Mouse (Mus musculus): Measurements from ENCODE around the gene Sos2.
A peak's percentile ranks its signal among the peaks of the same experiment; 100 is the strongest.

Sos2 gene

DNA sequence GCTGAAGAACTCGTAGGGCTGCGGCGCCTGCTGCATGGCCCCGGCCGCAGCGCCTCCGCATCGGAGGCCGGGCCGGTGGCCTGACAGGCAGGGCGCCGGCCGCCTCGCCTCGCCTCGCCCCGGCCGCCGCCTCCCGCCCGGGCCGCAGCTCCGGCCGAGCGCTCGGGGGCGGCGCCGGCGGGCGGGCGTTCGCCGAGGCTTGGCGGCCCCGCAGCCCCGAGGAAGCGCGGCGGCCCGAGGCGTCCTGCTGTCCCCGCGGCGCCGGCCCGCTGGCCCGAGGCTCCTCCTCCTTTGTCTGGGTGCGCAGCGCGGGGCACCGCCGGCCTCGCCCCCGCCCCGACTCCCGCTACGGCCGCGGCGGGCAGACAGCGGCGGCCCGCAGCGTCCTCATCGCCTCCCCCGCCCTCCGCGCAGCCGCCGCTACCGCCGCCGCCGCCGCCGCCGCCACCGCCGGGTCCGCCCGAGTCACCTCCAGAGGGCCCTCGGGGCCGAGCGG lies at the start of gene Sos2:
Sos2 (minus strand) TSS at position 287 of the 496 bp plus-strand sequence.
- peak in 1 of 2 experiments; percentile 54 for DNase-seq

DNA sequence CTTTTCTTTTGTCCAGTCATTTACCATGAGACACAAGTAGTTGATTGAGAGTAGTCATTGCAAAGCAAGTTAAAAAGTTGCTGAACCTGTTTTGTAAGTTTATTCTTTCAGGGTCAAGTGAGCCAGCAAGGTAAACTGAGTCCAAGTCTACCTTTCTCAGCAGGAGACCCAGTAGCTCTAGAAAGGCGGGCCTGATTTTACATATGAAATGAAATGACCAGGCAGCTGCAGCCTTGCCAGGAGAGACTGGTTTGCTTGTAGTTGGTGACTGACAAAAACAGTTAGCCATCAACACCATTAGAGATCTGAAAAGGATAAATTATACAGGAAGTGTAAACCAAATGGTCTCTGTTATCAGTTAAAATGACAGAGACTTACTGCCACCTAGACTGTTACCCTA lies 48.7 kb upstream of the Sos2 start:
- no peak for DNase-seq

DNA sequence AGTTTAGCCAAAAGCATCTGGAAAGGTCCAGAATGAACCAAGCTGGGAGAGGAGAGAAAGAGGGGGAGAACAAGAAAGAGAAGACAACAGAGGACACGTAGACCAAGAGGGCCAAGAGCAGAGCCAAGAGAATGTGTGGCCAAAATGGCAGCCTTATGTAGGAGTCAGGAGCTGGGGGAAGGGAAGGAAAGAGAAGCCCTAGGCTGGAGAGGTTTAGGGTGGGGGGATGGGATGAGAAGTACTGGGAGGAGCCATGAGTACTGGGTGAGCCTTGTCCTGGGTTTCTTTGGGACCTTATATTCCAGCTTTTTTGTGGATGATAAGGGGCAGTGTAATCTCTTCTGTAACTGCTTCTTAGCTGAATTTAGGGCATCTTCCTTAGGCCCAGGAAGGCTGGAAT lies 47.6 kb upstream of the Sos2 start:
- DNase-seq, result no peak

DNA sequence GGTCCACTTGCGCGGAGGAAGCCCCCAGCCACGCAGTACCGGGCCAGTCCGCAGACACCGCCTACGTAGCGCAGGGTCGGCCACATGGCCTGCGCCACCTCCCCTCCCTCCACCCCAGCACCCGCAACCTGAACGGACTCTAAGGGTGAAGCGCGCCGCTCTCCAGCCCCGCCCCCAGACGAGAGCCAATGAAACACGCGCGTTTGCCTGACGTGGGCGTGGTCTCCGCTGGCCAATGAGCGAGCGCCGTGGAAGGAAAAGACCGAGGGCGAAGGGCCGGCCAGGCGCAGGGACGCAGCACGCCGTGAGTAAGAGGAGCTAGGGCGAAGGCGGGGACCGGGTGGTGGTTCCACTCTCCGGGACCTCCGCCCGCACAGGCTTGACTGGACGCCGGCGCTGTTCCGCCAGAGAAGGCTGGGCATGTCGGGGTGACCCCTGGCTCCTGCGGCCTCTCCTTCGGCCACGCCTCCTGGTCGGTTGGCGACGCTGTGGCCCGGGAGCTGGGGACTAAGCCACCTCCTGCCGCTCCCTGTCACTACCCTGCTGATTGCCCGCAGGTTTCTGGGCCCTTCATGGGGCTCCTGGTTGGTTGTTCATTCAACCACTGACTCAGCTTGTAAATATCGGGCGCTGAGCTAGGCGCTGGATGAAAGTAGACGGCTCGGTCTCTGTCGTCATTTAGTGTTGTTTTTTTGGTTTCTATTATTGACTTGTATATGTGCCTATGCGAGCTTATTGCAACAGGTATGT lies 43.2 kb upstream of the Sos2 start, which contains the start of the genes L2hgdh and Atp5s:
L2hgdh (minus strand) TSS at position 163 of the 750 bp plus-strand sequence.
Atp5s (plus strand) TSS at position 240 of the 750 bp plus-strand sequence.
- DNase-seq, result peak; percentile 94

DNA sequence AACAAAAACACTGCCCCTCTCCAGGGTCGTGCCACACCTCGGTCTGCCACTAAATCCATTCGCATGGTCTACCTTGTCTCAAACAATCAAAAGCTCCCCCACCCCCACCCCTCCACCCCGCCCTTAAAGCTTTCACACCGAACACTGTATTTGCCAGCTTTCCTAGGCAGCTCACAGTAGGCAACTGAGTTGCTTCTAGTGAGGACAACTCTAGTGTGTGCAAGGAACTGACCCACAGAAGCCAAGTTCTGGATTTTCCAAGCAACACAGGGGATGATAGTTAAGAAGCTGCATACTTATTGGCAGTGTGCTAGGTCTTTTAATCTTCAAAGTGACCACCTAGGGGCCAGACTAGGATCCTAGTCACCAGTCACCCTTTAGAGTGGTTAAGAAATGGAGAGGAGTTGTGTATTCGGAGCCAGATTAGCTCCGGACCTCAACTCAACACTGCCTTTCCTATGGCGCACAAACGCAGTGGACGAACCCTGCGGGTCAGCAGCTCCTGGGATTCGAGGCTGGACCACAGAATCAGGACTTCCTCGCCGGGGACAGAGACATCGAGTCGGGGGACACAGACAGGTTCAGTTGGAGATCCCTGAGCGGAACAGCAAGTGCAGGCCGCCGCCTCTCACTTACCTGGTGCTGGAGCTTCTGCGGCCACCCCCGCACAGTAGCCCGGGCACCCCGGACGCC lies 42.5 kb upstream of the Sos2 start:
- DNase-seq, result no peak

DNA sequence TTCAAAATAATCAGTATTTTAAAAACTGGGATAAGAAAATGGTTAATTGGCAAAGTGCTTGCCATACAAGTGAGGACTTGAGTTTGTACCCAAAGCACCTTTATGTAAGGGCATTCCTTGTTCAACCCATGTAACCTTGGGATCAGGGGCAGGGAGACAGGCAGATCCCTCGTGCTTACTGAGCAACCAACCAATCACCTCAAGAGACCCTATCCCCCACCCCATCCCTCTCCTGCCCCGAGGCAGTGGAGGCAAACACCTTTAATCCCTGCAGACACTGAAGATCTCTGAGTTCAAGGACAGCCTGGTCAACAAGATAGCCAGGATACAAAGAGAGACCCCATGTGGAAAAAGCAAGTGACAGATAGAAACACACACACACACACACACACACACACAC lies 41.7 kb upstream of the Sos2 start:
- no peak for DNase-seq

DNA sequence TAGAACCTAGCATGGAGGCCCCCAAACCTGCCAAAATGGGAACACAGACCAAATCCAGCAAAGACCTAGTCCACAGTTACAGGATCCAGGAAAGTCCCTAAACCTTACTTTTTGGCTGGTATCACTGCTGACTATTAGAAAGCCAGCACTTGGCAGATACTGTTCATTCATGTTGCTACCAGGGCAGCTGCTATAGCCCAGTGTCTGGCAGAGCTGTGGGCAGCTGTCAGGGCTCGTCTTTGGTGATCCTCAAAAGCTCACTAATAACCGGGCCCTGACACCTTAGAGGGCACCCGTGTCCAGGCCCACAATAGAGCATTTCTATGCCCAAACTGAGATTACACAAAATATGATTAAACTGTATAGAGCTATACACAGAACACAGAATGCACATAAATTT lies 41.2 kb upstream of the Sos2 start:
- no peak for DNase-seq

DNA sequence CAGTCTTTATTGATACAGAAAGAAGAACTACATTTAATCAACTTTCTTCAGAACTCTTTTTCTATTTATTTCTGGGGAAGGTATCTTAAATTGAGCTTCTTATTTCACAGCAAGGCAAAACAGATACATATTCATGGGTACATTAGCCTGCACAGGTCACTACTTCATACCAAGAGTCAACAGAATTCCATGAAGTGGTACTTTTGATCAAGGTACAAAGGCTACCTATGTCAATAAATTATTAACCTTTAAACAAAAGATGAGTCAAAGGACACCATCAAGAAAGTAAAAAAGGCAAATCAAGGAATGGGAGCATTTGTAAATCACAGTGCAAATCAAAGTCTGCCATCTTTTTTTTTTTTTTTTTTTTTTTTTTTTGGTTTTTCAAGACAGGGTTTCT lies 32.0 kb upstream of the Sos2 start:
- no peak for DNase-seq

DNA sequence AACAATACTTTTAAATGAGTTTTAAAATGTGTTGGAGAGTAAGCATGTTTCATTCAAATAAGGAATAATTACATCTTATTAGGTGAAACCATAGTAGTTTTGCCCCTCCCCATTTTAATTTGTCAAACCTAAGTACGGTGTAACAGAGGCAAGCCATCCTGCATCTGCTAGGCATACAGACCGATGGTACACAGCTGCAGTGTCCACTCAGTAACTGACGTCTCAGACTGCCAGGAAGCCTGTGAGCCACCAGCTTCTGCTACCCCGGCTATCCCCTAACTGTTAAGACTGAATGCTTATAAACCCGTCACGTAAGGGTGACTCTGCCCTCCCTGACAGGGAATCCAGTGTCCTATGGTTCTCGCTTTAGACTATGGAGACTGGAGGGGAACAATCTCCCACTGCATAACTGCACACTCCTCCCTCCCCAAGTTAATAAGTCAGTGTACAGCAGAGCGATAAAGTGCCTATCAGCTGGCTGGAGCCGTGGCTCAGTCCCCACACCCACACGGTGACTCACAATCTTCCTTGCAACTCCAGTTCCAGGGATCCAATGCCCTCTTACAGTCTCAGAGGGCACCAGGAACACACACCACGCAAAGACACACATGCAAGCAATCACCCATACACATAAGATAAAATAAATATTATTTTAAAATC lies 23.3 kb upstream of the Sos2 start:
- no peak for DNase-seq

DNA sequence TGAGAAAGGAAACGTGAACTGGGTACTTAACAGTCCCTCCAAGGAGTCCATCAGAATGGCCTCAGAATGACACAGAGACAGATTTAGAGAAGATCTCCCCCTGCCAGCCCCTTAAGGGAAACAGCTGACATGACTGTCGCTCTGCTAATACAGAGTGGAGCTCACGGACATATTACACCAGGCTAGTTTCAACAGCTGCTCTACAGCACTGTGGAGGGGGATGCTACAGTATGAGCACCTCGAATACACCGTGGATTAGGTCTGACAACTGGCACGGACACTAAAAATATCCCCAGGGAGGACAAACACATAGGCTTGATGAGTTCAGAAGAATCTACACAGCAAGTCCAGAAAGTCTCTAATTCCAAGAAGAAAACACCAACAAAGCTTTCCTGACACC lies 16.7 kb upstream of the Sos2 start:
- no peak for DNase-seq

DNA sequence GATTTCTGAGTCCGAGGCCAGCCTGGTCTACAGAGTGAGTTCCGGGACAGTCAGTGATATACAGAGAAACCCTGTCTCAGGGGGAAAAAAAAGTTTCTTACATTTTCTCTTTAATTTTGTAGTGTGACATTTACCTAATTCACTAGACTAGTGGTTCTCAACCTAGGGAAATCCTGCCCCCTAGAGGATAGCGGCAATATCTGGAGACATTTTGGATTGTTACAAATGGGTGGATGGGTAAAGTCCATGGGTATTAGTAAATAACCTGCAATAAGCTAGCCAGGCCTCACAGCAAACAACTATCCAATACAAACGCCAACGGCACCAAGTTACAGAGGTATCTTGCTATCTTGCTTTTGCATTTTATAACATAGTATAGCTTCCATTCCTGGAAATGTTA lies 15.1 kb upstream of the Sos2 start:
- peak; percentile 73 to 79 for DNase-seq

DNA sequence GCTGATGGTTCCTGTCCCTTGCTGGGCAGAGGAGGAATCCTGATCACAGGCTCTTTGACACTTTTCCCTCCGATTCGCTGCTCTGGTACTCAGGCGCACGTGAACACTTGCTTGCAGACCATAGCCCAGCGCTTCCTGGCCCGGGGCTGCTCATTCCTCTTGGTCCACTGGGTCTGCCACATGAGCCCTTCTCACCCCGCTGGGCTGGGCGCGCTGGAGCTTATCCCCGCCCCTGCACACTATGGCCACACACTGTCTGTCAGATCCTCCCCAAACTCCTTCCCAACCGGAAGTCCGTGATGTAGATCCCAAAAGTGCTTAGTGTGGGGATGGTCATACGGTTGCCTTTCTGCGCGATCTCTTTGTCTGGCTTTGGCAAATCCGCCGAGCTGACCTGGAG lies 11.8 kb upstream of the Sos2 start:
- DNase-seq, result no peak

DNA sequence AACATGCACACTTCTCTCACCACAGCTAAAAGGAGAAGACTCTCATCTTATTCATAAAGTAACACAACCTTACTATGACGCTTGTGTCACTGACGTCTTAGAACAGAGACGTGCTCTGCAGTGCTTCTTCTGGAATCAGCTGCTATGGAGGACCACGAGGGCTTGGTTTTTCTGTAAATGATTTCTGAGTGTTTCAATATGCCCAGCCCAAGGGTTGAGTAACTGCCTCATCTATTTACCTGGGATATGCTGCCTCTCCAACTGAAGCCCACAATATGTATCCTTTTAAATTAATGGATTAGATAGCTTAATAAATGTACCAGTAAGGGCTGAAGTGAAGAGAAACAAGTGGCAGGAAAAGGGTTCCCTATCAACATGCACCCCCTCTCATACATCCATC lies 9.1 kb upstream of the Sos2 start:
- DNase-seq, result no peak

DNA sequence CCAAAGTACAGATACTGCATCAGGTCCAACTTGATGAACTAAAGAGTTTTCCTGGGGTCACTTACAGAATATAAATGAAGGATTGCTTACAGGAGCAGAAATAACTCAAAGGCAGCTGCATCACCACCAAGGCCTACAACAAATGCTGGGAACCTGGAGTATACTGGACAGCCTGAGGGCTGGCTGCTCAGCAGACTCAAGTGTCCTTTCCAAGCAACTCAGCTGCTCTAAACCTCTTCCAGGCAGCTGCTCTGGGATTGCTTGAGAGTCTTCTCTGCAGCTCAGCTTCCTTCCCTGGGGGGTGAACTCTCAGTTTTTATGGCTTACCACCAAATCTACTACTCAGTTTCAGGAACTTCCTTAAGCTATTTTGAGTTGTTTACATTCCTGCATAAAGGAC lies 7.4 kb upstream of the Sos2 start:
- DNase-seq, result no peak

DNA sequence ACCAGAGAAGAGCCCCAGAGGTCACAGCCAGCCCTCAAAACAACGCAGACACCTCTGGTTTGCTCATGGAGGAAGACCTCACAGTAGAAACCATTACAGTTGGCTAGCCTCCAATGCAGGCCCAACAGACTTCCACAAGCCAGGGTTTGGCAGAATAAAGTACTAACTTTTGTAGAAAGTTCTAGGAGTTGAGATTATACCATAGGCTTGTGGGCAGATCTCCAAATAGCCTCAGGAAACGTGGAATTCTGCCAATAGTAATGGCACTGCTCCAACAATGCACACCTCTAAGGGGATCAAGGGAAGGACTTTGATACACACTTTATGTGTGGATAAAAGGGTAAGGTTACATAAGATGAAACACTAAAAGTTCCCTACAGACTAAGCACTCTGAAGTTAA lies 6.7 kb upstream of the Sos2 start:
- DNase-seq, result no peak

DNA sequence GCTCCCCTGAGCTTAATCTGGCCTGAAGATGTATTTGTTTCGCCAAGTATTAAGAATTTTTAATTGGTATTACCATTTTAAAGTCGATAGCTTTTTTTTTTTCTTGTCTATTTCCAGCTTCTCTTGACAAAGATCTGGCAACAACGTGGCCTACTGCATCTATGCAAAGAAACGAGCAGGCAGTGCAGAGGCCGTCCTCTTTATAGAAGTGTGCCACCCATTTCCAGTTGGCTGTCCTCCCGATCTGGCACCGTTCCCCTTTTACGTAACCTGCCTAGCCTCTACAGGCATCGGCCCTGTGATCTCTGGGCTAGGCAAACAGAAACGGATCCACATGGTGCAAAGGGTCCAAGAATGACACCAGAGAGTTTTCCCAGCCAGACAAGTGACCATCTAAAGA lies 1.9 kb upstream of the Sos2 start:
- peak; percentile 61 to 69 for DNase-seq

DNA sequence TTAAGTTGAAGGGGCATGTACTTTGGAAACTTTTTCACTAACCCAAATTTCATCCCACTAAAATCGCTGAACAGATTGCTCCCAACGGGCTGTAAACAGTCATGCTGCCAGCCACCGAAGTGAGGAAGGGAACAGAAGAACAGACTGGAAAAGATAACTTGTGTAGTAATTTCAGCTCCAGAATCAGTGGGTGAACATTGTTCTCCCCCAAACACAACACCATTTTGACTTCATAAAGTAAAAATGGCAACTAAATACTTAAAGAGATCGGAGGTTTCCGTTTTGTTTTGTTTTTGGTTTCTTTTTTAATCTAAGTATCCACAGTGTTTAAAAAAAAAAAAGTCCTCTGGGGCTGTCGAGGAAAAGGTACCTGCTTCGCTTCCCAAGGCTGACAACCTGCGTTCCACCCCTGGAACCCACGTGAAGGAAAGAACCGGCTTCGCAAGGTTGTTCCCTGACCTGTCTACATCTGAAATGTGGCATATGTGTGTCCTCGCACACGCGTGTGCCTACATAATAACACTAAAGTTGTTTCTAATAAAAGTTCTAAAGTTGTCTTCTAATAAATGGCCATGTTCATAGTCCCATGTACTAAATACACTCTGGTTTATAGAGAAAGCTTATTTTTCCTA lies 1.3 kb upstream of the Sos2 start:
- DNase-seq, result peak; percentile 12 to 27

DNA sequence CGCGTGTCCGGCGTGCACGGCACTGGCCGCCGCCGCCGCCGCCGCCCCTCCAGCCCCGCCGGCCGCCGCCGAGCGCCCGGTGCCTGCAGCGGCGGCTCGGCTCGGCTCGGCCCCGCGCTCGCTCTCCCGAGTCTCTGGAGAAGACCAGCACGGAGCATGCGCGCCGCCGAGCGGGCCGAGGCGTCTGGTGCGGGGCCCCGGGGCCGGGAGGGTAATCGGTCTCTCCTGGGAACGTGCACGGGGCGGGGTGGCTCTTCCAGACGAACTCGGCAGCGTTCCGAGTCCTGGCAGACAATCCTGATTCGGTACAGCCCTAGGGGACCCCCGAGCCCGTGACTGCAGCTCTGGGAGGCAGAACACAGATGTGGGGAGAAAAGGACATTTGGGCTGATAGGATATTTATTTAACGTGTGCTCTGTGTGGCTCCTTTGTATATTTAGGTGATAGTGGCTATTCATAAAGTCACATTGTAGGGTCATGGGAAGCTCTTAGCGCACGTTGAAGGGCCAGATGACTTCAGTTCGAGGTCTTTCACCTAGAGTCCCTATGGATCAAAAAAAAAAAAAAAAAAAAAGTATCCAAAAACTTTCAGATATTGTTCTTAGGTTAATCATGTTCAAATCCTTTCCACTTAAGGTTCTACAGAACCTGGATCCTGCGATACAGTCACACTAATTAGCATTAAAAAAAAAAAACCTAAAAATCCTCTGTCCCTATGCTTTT lies 574 bp upstream of the Sos2 start:
- DNase-seq, result peak; percentile 73 to 81

DNA sequence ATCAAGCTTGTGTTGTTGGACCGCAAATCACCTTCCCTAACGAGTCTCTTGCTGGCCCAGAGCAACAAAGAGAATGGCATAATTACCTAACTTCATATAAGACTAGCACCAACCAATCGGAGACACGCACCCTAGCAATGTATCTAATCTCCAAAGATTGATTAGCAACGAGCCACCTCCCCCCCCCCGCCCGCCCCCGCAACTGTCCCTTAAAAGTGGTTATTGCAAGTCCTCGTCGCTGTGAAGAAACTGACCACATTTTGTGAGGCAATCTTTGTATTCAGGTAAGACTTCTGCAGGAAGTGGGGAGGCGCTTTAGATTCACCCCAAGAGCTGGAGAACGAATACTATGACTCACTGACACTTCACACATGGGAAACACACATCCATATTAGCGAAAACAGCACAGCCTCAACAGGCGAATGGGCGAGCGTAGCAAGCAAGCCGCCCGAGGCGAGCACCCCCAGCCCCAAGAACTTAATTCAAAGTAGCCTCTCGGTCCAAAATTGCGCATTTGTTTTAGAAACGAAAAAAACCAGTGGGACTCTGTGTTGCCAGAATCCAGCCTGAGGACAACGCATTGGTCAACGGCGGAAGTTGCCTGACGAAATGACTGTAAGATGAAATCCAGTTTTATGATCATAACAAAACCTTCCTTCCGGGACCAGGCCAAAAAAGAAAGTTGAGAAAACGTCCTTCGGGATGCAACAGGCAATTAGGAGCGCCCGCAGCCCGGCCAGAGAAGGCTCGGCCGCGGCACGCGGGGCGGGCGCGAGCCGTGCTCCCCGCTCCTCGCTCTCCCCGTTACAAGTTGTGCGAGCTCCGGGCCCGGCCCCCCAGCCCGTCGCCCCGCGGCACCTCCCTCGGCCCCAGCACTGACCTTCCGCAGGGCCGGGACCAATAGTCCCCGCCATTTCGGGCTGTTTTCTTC lies 752 bp downstream of the Sos2 start:
- peak; percentile 64 to 67 for DNase-seq

DNA sequence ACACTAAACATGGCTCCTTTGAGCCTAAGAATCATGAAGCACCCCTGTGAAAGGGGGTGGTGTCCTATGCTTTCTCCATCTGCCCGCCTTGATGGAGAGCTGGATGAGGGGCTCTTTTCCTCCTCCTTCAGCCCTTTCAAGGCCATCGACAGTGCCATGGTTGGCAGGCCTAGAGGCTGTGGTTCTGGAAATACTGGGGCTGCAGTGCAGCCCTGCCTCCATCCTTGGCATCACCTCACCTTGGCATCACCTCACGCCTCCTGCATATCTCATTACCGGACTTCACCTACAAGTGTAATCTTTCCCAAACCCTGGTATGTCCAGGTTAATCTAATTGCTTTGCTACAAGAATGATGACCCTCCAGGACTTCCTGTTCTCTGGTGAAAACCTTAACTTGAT lies 5.5 kb downstream of the Sos2 start:
- no peak for DNase-seq

All from B cell, adult 2 months (primary cell).